Mouse (Mus musculus): ENCODE measurements around the gene Bbs9. TPM values are rescaled to one million over a fixed set of nuclear protein-coding genes. Genes with fewer than 3 reads are reported as not detected.
A peak's percentile ranks its signal among the peaks of the same experiment; 100 is the strongest.

The Bbs9 gene
- polyA plus RNA-seq, 1 experiment from 2014 or later, result 13.4 TPM

DNA sequence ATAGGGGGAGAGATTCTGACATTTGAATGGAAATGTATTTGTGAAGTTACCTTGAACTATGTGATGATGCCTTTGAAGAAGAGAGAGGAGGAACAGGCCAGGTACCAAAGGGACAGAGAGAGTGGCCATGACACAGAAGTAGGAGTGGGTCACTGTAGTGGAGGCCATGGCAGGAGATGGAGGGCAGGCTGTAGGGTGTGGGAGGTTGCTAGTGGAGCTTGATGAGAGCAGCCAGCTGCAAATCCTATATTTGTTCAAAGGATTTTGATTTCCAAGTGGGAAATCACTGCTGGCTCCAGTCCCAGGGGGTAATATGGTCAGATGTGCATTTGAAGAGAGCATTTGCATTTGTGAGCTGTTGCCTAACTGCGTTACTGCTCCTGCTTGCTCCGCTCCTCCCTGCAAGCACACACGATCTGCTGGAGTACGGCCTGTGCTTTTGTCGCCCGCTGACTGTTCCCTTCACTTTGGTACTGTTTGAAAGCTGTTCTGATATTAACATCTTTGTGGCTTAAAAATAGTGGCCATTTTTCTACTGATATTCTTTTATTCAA, 137.8 kb downstream of the Bbs9 start:
- H3K27ac ChIP-seq (replicated peaks; ENCODE audit: low read depth, low read length), result no peak overlapping the region
- H3K9me3 ChIP-seq (ENCODE audit: control insufficient read depth, low read length), result no peaks in the 10 kb centered on the region
- no peak for ATAC-seq (ENCODE audit: low read depth)
- WGBS, result 61% methylated on average over 6 of the region's 6 CpGs
- no peaks in the 10 kb centered on the region for H3K4me1 ChIP-seq (ENCODE audit: control insufficient read depth, insufficient read depth, low read length)
- DNase-seq (ENCODE audit: low spot score), result peak; percentile 62
- H3K36me3 ChIP-seq (ENCODE audit: control insufficient read depth, insufficient read depth, low read length), result no peaks in the 10 kb centered on the region; the same call in 1 of the 2 replicates
- no peak overlapping the region for H3K4me2 ChIP-seq (ENCODE audit: low read depth, low read length)
- no peaks in the 10 kb centered on the region for H3K27me3 ChIP-seq (replicated peaks; ENCODE audit: control insufficient read depth, insufficient read depth, low read length)
- H3K4me3 ChIP-seq (ENCODE audit: low read depth, low read length), result no peak overlapping the region
- H3K9ac ChIP-seq (ENCODE audit: low read depth, low read length), result no peak overlapping the region

DNA sequence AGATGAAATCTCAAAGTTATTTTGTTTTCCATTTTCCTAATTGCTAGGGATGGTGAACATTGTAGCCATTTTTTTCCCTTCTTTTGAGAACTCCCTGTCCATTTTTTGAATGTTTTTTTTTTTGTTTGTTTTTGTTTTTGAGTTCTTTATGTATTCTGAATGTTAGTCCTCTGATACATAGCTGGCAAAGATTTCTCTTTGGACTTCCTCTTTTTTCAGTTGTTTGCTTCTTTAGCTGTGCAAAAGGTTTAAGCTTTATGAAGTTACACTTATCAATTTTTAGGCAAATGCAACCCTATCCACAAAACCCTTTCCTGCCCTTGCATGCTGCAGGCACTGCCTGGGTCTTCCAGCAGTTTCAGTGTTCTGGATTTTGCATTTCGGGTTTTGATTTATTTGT, 143.7 kb downstream of the Bbs9 start:
- 83% methylated on average over 1 of the region's 1 CpGs for WGBS

DNA sequence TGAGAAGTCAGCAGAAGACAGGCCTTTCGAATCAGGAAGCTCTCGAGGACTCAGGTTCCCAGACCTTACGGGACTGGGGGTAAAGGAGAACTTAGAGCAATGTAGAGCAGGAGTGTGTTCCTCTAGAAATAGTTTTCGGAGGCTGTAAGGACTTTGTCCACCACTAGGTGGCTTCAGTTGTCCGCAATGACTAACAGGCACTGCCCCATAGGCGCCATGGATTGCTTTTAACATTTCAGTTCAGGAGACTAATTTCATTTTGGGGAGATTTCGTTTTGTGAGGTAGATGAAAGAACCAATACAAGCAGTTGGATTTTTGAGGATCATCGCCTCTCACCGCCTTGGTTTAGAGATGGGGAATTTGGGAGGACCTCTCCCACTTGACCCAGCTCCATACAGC, 149.5 kb downstream of the Bbs9 start:
- 50% methylated on average over 9 of the region's 9 CpGs for WGBS
- H3K27ac ChIP-seq (replicated peaks; ENCODE audit: low read depth, low read length), result no peak overlapping the region
- H3K4me3 ChIP-seq (ENCODE audit: low read depth, low read length), result no peak overlapping the region
- no peaks in the 10 kb centered on the region for H3K36me3 ChIP-seq (ENCODE audit: control insufficient read depth, insufficient read depth, low read length)
- 0 out of 2 replicates have a peak, but pooled peaks cover 5% of the 10 kb centered on the region for H3K4me1 ChIP-seq (ENCODE audit: control insufficient read depth, insufficient read depth, low read length)
- ATAC-seq (ENCODE audit: low read depth), result 0 out of 2 replicates have a peak, but pooled peaks have one; percentile 44
- peak; percentile 66 for DNase-seq (ENCODE audit: low spot score)
- H3K9me3 ChIP-seq (ENCODE audit: control insufficient read depth, low read length), result no peaks in the 10 kb centered on the region
- H3K27me3 ChIP-seq (replicated peaks; ENCODE audit: control insufficient read depth, insufficient read depth, low read length), result no peaks in the 10 kb centered on the region
- no peak overlapping the region for H3K9ac ChIP-seq (ENCODE audit: low read depth, low read length)
- no peak overlapping the region for H3K4me2 ChIP-seq (ENCODE audit: low read depth, low read length)

More for the DNA sequence above, 143.7 kb downstream of the Bbs9 start:
- Histone ChIP-seq H3K27me3 (replicated peaks; ENCODE audit: control insufficient read depth, insufficient read depth, low read length) (no peaks in the 10 kb centered on the region), H3K9ac (ENCODE audit: low read depth, low read length) (no peak overlapping the region), H3K27ac (replicated peaks; ENCODE audit: low read depth, low read length) (no peak overlapping the region), H3K4me3 (ENCODE audit: low read depth, low read length) (no peak overlapping the region), H3K9me3 (ENCODE audit: control insufficient read depth, low read length) (no peaks in the 10 kb centered on the region), H3K36me3 (ENCODE audit: control insufficient read depth, insufficient read depth, low read length) (no peaks in the 10 kb centered on the region; the same call in 1 of the 2 replicates), H3K4me2 (ENCODE audit: low read depth, low read length) (no peak overlapping the region), H3K4me1 (ENCODE audit: control insufficient read depth, insufficient read depth, low read length) (0 out of 2 replicates have a peak, but pooled peaks cover 5% of the 10 kb centered on the region)
- no peak for DNase-seq (ENCODE audit: low spot score)
- ATAC-seq (ENCODE audit: low read depth), result no peak

- Histone ChIP-seq H3K27ac (replicated peaks; ENCODE audit: low read depth, low read length) (no peak overlapping the region), H3K4me2 (ENCODE audit: low read depth, low read length) (no peak overlapping the region), H3K27me3 (replicated peaks; ENCODE audit: control insufficient read depth, insufficient read depth, low read length) (no peaks in the 10 kb centered on the region), H3K9ac (ENCODE audit: low read depth, low read length) (no peak overlapping the region), H3K36me3 (ENCODE audit: control insufficient read depth, insufficient read depth, low read length) (no peaks in the 10 kb centered on the region), H3K4me1 (ENCODE audit: control insufficient read depth, insufficient read depth, low read length) (0 out of 2 replicates have a peak, but pooled peaks cover 5% of the 10 kb centered on the region), H3K9me3 (ENCODE audit: control insufficient read depth, low read length) (no peaks in the 10 kb centered on the region), H3K4me3 (ENCODE audit: low read depth, low read length) (no peak overlapping the region)
- no peak for ATAC-seq (ENCODE audit: low read depth)
- DNase-seq (ENCODE audit: low spot score), result no peak
- 84% methylated on average over 3 of the region's 3 CpGs for WGBS
Measured at GRCm38 (mm10) chr9:22626014-22626413, 150.5 kb downstream of the Bbs9 start.

DNA sequence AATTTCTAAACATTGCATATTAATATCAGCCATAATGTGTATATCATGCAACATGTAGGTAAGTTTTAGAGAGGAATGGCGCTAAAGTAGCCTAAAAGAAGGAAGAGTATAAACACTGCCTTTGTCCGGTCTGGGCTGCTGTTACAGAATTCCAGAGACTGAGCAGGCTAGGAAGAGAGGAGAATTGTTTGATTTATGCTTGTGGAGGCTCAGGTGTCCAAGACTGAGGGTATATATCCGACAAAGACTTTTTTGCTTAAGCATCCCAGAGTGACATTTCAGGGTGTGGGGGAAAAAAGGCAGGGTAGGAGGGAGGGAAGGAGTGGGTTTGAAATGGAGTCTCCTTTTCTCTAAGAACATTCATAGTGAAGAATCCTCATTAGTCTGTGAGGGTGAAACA, 152.4 kb downstream of the Bbs9 start:
- H3K4me3 ChIP-seq (ENCODE audit: low read depth, low read length), result no peak overlapping the region
- no peaks in the 10 kb centered on the region for H3K9me3 ChIP-seq (ENCODE audit: control insufficient read depth, low read length)
- no peak for ATAC-seq (ENCODE audit: low read depth)
- H3K27ac ChIP-seq (replicated peaks; ENCODE audit: low read depth, low read length), result no peak overlapping the region
- no peaks in the 10 kb centered on the region for H3K36me3 ChIP-seq (ENCODE audit: control insufficient read depth, insufficient read depth, low read length)
- no peaks in the 10 kb centered on the region for H3K27me3 ChIP-seq (replicated peaks; ENCODE audit: control insufficient read depth, insufficient read depth, low read length)
- no peak for DNase-seq (ENCODE audit: low spot score)
- no peak overlapping the region for H3K4me2 ChIP-seq (ENCODE audit: low read depth, low read length)
- WGBS, result 74% methylated on average over 3 of the region's 3 CpGs
- no peak overlapping the region for H3K9ac ChIP-seq (ENCODE audit: low read depth, low read length)
- H3K4me1 ChIP-seq (ENCODE audit: control insufficient read depth, insufficient read depth, low read length), result no peaks in the 10 kb centered on the region

GRCm38 (mm10) chr9:22632800-22633485, 157.4 kb downstream of the Bbs9 start:
- H3K27ac ChIP-seq (replicated peaks; ENCODE audit: low read depth, low read length), result no peak overlapping the region
- ATAC-seq (ENCODE audit: low read depth) (no peak), DNase-seq (ENCODE audit: low spot score) (no peak)
- H3K4me2 ChIP-seq (ENCODE audit: low read depth, low read length), result no peak overlapping the region
- no peaks in the 10 kb centered on the region for H3K36me3 ChIP-seq (ENCODE audit: control insufficient read depth, insufficient read depth, low read length)
- no peaks in the 10 kb centered on the region for H3K9me3 ChIP-seq (ENCODE audit: control insufficient read depth, low read length)
- no peak overlapping the region for H3K9ac ChIP-seq (ENCODE audit: low read depth, low read length)
- no peaks in the 10 kb centered on the region for H3K27me3 ChIP-seq (replicated peaks; ENCODE audit: control insufficient read depth, insufficient read depth, low read length)
- no peaks in the 10 kb centered on the region for H3K4me1 ChIP-seq (ENCODE audit: control insufficient read depth, insufficient read depth, low read length)
- WGBS, result 85% methylated on average over 9 of the region's 9 CpGs
- no peak overlapping the region for H3K4me3 ChIP-seq (ENCODE audit: low read depth, low read length)

GRCm38 (mm10) chr9:22638502-22638901, 163.0 kb downstream of the Bbs9 start:
- ATAC-seq (ENCODE audit: low read depth), result no peak
- H3K36me3 ChIP-seq (ENCODE audit: control insufficient read depth, insufficient read depth, low read length), result no peaks in the 10 kb centered on the region
- 0 out of 2 replicates have a peak, but pooled peaks cover 2% of the 10 kb centered on the region for H3K4me1 ChIP-seq (ENCODE audit: control insufficient read depth, insufficient read depth, low read length)
- no peak overlapping the region for H3K4me3 ChIP-seq (ENCODE audit: low read depth, low read length)
- no peak overlapping the region for H3K4me2 ChIP-seq (ENCODE audit: low read depth, low read length)
- WGBS, result 89% methylated on average over 5 of the region's 5 CpGs
- H3K9me3 ChIP-seq (ENCODE audit: control insufficient read depth, low read length), result no peaks in the 10 kb centered on the region
- H3K9ac ChIP-seq (ENCODE audit: low read depth, low read length), result no peak overlapping the region
- H3K27me3 ChIP-seq (replicated peaks; ENCODE audit: control insufficient read depth, insufficient read depth, low read length), result no peaks in the 10 kb centered on the region
- no peak for DNase-seq (ENCODE audit: low spot score)
- H3K27ac ChIP-seq (replicated peaks; ENCODE audit: low read depth, low read length), result no peak overlapping the region

DNA sequence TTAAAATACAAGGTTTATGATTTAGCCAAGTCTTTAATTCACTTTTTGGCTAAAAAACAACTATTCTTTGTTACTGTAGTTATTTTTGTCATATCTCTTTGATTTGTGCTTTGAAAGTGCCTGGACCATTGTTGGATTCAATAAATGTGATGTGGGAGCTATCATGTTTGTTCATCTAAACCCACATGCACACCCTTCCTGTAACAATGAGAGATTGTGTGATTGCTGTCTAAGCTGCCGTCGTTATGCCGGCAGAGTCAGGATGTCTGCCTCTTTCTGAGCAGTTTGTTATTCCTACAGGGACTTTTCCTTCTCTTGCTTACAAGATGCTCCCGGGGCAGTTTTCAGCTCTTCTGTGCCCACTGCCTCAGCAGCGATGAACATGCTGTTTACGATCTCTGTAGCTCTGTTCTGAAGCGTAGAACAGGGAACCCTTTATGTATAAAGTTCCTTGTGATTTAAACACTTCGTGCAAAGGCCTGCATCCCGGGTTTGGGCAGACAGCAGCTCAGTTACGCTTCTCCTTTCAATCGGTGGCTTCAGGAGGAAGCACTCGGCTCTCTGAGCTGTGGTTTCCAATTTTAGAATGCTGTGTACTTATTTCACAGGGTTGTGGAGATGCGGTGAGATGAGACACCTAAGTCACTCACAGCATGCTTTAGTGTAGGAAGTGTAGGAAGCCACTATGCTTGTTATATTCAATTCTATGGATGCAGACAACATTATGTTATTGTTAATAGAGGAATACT, 165.3 kb downstream of the Bbs9 start:
- 0 out of 2 replicates have a peak overlapping the region, but pooled peaks have one; percentile 28 for H3K4me2 ChIP-seq (ENCODE audit: low read depth, low read length)
- WGBS, result 30% methylated on average over 13 of the region's 13 CpGs
- ATAC-seq (ENCODE audit: low read depth), result no peak

More for the DNA sequence above, 165.3 kb downstream of the Bbs9 start:
- H3K9me3 ChIP-seq (ENCODE audit: control insufficient read depth, low read length), result no peaks in the 10 kb centered on the region
- no peaks in the 10 kb centered on the region for H3K27me3 ChIP-seq (replicated peaks; ENCODE audit: control insufficient read depth, insufficient read depth, low read length)
- peak overlapping the region; percentile 52 for H3K27ac ChIP-seq (replicated peaks; ENCODE audit: low read depth, low read length)
- DNase-seq (ENCODE audit: low spot score), result peak; percentile 22
- 0 out of 2 replicates have a peak, but pooled peaks cover 2% of the 10 kb centered on the region for H3K4me1 ChIP-seq (ENCODE audit: control insufficient read depth, insufficient read depth, low read length)
- H3K9ac ChIP-seq (ENCODE audit: low read depth, low read length), result no peak overlapping the region
- H3K4me3 ChIP-seq (ENCODE audit: low read depth, low read length), result no peak overlapping the region
- no peaks in the 10 kb centered on the region for H3K36me3 ChIP-seq (ENCODE audit: control insufficient read depth, insufficient read depth, low read length)
